Mouse (Mus musculus): Measurements from ENCODE around the gene Ndufb10.

Gene Ndufb10

GRCm38 (mm10) chr17:24724184-24724583, at the start of gene Ndufb10:
TSS of gene Ndufb10 (minus strand) at chr17:24724478.
- DNase-seq (ENCODE audit: low read depth, low spot score), result peak; percentile 96

DNA sequence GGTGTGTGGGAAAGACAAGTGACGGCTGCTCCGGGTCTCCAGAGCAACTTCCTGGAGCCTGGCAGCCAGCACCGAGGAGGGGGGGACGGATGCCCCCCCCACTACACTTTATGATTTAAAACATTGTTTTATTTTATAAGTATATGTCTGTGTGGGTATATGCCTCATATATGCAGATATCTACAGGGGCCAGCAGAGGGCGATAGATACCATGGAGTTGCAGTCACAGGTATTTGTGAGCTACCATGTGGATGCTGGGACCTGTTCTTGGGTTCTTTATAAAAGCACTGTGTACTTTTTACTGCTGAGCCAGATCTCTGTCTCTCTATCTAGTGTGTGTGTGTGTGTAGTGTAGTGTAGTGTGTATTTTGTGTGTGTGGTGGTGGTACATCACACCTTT, 49.0 kb upstream of the Ndufb10 start:
- DNase-seq (ENCODE audit: low read depth, low spot score), result no peak

GRCm38 (mm10) chr17:24769146-24769545, 44.9 kb upstream of the Ndufb10 start:
- no peak for DNase-seq (ENCODE audit: low read depth, low spot score)

- DNase-seq (ENCODE audit: low read depth, low spot score), result no peak
Observed at GRCm38 (mm10) chr17:24766266-24766875, 42.1 kb upstream of the Ndufb10 start.

GRCm38 (mm10) chr17:24765016-24765905, 41.0 kb upstream of the Ndufb10 start:
- DNase-seq (ENCODE audit: low read depth, low spot score), result no peak

GRCm38 (mm10) chr17:24761121-24761520, 36.8 kb upstream of the Ndufb10 start:
- DNase-seq (ENCODE audit: low read depth, low spot score), result peak; percentile 79

DNA sequence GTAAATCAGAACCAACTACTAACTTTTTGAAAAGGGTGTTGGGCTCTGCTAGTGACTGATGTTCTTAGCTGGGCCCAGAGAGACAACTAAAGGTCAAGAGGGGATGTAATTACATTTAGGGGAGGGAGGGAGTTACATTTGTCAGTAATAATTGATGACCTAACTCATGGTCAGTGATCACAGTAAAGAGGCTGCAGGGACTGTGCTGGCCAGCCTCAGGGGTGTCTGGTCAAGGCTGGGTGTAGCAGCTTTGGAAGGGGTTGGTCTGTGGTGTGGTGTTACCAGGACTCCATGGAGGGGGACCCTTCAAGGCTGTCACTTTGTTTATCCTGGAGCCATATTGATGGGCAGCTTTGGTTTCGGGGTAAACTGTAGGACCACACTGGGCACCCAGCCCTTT, 33.1 kb upstream of the Ndufb10 start:
- no peak for DNase-seq (ENCODE audit: low read depth, low spot score)

- DNase-seq (ENCODE audit: low read depth, low spot score), result no peak
Observed at GRCm38 (mm10) chr17:24752415-24753394, 28.4 kb upstream of the Ndufb10 start, which contains the start of gene Hs3st6. TSS of gene Hs3st6 (plus strand) at chr17:24752988.

- DNase-seq (ENCODE audit: low read depth, low spot score), result no peak
Observed at GRCm38 (mm10) chr17:24751528-24751927, 27.2 kb upstream of the Ndufb10 start.

DNA sequence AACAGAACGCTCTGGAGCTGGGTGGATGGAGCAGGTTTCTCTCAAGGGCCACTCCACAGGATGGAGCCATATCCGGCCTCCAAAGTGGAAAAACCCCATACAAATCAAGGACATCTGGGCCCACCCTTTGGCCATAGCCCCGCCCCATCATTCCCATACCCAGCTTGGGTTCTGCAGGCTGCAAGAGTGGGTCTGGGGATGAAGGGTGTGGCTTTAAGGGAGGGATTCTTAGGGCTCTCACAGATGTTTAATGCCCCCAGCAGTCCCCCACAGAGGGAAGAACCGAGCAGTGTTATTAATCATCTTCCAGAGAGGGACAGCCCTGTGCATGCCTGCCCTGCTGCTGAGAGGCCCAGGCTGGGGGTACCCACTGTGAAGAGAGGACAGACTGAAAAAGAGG, 22.7 kb upstream of the Ndufb10 start:
- no peak for DNase-seq (ENCODE audit: low read depth, low spot score)

DNA sequence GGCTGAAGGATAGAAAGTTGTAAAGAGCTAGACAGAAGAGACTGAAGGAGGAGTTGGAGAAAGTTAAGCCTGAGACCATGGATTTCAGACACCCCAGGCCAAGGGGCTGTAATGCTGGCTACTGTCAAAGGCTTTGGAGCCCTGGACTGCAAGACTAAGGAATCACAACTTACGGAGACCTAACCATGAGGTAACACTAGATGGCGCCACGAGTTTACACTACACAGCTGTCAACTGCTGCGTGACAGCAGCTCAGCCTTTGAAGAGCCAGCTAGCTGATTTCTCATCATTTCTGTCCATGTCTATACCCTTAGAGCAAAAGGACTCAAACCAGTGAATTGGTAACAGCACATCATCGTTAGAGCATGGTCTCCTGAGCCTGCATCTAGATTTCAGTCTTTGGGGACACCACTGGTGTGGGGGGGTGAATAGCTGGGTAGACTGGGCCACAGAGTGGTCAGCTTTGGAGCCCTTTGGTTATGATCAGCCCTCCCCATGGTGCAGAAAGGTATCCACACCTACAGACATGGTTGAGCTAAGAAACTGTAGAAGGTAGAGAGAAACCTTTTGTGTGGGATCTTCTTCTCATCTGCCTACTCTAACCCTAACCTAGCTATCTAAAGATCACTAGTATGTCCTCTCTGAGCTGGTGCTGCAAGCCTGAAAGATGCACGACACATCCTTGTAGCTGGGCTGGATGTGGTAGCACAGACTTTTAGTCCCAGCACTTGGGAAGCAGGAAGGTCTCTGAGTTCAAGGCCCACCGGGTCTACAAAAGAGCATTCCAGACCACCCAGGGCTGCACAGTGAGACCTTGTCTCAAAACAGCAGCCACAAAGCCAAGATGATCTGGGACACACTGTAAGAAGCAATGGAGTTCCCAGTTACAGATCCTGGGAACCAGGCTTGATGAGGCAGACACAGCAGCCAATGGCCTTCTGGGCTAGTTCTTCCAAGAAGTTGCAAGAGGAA, 21.5 kb upstream of the Ndufb10 start:
- DNase-seq (ENCODE audit: low read depth, low spot score), result peak; percentile 93

DNA sequence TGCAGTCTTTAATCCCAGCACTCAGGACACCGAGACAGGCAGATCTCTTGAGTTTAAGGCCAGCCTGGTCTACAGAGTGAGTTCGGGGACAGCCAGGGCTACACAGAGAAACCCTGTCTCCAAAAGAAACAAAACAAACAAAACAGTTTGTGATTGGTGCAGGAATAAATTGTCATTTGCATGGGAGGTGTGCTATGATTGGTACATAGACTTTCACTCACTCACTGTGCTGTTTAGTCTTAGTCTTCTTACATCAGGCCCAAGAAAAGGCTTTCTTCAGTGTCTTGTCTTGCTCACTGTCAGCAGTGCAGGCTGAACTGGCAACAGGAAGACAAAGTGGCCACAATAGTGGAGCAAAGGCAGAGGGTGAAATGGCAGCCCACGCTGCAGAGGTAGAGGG, 20.1 kb upstream of the Ndufb10 start:
- no peak for DNase-seq (ENCODE audit: low read depth, low spot score)

- no peak for DNase-seq (ENCODE audit: low read depth, low spot score)
Observed at GRCm38 (mm10) chr17:24743896-24744295, 19.6 kb upstream of the Ndufb10 start.

- no peak for DNase-seq (ENCODE audit: low read depth, low spot score)
Observed at GRCm38 (mm10) chr17:24742307-24742706, 18.0 kb upstream of the Ndufb10 start.

- DNase-seq (ENCODE audit: low read depth, low spot score), result no peak
Observed at GRCm38 (mm10) chr17:24739926-24740325, 15.6 kb upstream of the Ndufb10 start.

- DNase-seq (ENCODE audit: low read depth, low spot score), result no peak
Observed at GRCm38 (mm10) chr17:24738238-24738637, 14.0 kb upstream of the Ndufb10 start.

- DNase-seq (ENCODE audit: low read depth, low spot score), result no peak
Observed at GRCm38 (mm10) chr17:24737135-24737810, 13.0 kb upstream of the Ndufb10 start.

GRCm38 (mm10) chr17:24736330-24737051, 12.2 kb upstream of the Ndufb10 start, which contains the start of gene Msrb1:
TSS of gene Msrb1 (plus strand) at chr17:24736642.
- DNase-seq (ENCODE audit: low read depth, low spot score), result peak; percentile 94

DNA sequence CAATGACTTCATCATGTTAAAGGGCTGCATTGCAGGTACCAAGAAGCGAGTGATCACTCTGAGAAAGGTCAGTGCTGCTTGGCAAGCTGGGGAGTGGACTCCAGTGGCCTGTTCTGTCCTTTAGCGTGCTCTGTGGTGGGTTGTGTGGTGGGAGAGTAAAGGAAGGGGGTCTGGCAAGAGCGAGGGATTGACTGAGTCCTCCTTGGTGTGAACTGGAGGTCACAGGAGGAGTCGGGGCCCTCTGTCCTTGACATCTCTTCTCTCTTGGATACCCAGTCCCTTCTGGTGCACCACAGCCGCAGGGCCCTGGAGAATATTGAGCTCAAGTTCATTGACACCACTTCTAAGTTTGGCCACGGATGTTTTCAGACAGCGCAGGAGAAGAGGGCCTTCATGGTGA, 11.2 kb upstream of the Ndufb10 start:
- DNase-seq (ENCODE audit: low read depth, low spot score), result no peak

Data from forelimb bud, embryonic 11.5 days (tissue).